In genomic region chr1:83161658-83162057, GRCm38 (mm10) we compare ENCODE assay signal across 19 mouse cellular contexts. TPM values are rescaled to one million over a fixed set of nuclear protein-coding genes. Genes with fewer than 3 reads are reported as not detected.
"Had no signal": no experiment of that assay in that cellular context is flagged by ENCODE, and none has a peak within 500 bp of the region (broad histone marks: within the 10 kb centered on the region; RNA-seq: fewer than 3 reads in every experiment).

No protein-coding gene starts in this region.

- H3K9me3 ChIP-seq: limb, embryonic 12.5 days; liver, embryonic 13.5 days; lung, embryonic 15.5 days; midbrain, embryonic 13.5 days had no signal

- H3K4me3 ChIP-seq: left cerebral cortex, adult 2 months; limb, embryonic 12.5 days; liver, embryonic 13.5 days; lung, embryonic 15.5 days; megakaryocyte, embryonic 14.5 days; midbrain, embryonic 13.5 days; myocyte had no signal

- H3K36me3 ChIP-seq: limb, embryonic 12.5 days; liver, embryonic 13.5 days; lung, embryonic 15.5 days; midbrain, embryonic 13.5 days had no signal

- H3K27ac ChIP-seq: hindbrain, postnatal 0 days; left cerebral cortex, adult 2 months; limb, embryonic 12.5 days; liver, embryonic 13.5 days; lung, embryonic 15.5 days; macrophage; midbrain, embryonic 13.5 days had no signal

- H3K9ac ChIP-seq: limb, embryonic 12.5 days; liver, embryonic 13.5 days; liver, postnatal 0 days; lung, embryonic 15.5 days; midbrain, embryonic 13.5 days had no signal

- H3K4me2 ChIP-seq: limb, embryonic 12.5 days; liver, embryonic 13.5 days; lung, embryonic 15.5 days; midbrain, embryonic 13.5 days had no signal

- DNase-seq: liver; liver, embryonic 13.5 days; liver, postnatal 0 days; lung, postnatal 14 days; right cerebral cortex, postnatal 4 days; spleen, adult 18-20 months; thymus, postnatal 4 days had no signal

- ATAC-seq: hindbrain, postnatal 0 days; liver, postnatal 0 days; midbrain, embryonic 13.5 days had no signal

- H3K27me3 ChIP-seq: limb, embryonic 12.5 days; liver, embryonic 13.5 days; lung, embryonic 15.5 days; megakaryocyte, embryonic 14.5 days; midbrain, embryonic 13.5 days had no signal

- H3K4me1 ChIP-seq: limb, embryonic 12.5 days; liver, embryonic 13.5 days; lung, embryonic 15.5 days; megakaryocyte, embryonic 14.5 days; midbrain, embryonic 13.5 days had no signal

RNA-seq across cellular contexts. Expression of gene Daw1, which starts 2.1 kb away (rescaled TPM):
- polyA plus RNA-seq: large intestine, adult 2 months; limb, embryonic 12.5 days; liver, embryonic 13.5 days; liver, postnatal 0 days; macrophage; myocyte; neural tube, embryonic 11.5 days; stomach, embryonic 14.5 days had no signal

RNA-seq across cellular contexts. Expression of gene Ccl20, which starts 45.1 kb away (rescaled TPM):
- polyA plus RNA-seq: hindbrain, postnatal 0 days; limb, embryonic 12.5 days; liver, postnatal 0 days; lung, embryonic 15.5 days; macrophage; midbrain, embryonic 13.5 days; midbrain, postnatal 0 days; myocyte; neural tube, embryonic 11.5 days had no signal
